Mouse (Mus musculus) liver, postnatal 0 days (tissue): ENCODE data around the gene Ttc21a.

ENCODE experiments used
- CTCF ChIP-seq: sonication (generic); IDR thresholded peaks from 2 replicates; pipeline ENCODE4 v1.5.1; 2016; ENCODE audit warnings: antibody characterized with exemption, low read depth
- EP300 ChIP-seq: IDR thresholded peaks from 2 replicates; pipeline ENCODE4 v1.6.1; 2016; ENCODE audit warnings: antibody characterized with exemption, low read depth, mild to moderate bottlenecking

GRCm38 (mm10) chr9:119950434-119950833 lies 13.0 kb downstream of the Ttc21a start:
- no peak for TF ChIP-seq CTCF
- TF ChIP-seq EP300, result no peak
